Mouse (Mus musculus): ENCODE results near the gene Rnf182.

Rnf182 gene

GRCm38 (mm10) chr13:43698506-43698905, 83.0 kb downstream of the Rnf182 start:
- in situ Hi-C loops (cut with MboI) = no loop called here

GRCm38 (mm10) chr13:43703471-43703870, 88.0 kb downstream of the Rnf182 start:
- in situ Hi-C loops (cut with MboI) = no loop called here

GRCm38 (mm10) chr13:43704533-43705116, 89.1 kb downstream of the Rnf182 start:
- in situ Hi-C loops (cut with MboI) = no loop called here

GRCm38 (mm10) chr13:43706387-43706786, 90.9 kb downstream of the Rnf182 start:
- in situ Hi-C loops (cut with MboI) = no loop called here

- in situ Hi-C loops (cut with MboI) = no loop called here
Observed at GRCm38 (mm10) chr13:43709529-43709928, 94.0 kb downstream of the Rnf182 start.

GRCm38 (mm10) chr13:43711708-43712314, 96.3 kb downstream of the Rnf182 start:
- in situ Hi-C loops (cut with MboI) = no loop called here

GRCm38 (mm10) chr13:43714741-43715140, 99.2 kb downstream of the Rnf182 start:
- in situ Hi-C loops (cut with MboI) = no loop called here

GRCm38 (mm10) chr13:43715466-43715865, 100.0 kb downstream of the Rnf182 start:
- in situ Hi-C loops (cut with MboI) = no loop called here

GRCm38 (mm10) chr13:43716514-43717036, 101.1 kb downstream of the Rnf182 start:
- in situ Hi-C loops (cut with MboI) = no loop called here

- in situ Hi-C loops (cut with MboI) = no loop called here
Observed at GRCm38 (mm10) chr13:43718173-43718572, 102.7 kb downstream of the Rnf182 start.

GRCm38 (mm10) chr13:43720496-43720895, 105.0 kb downstream of the Rnf182 start:
- in situ Hi-C loops (cut with MboI) = no loop called here
